Mouse (Mus musculus): ENCODE measurements around the gene Dbh.

GRCm38 (mm10) chr2:27118452-27118851 lies 46.6 kb upstream of the Dbh start:
- TF ChIP-seq POLR2A (IDR thresholded peaks at IDR 0.05; ENCODE audit: insufficient read depth, low read depth, low read length): no peak
- TF ChIP-seq CTCF (IDR thresholded peaks at IDR 0.05; ENCODE audit: insufficient read depth, low read depth, low read length): no peak
